Mouse (Mus musculus): ENCODE results near the gene C2cd2.
"Not testable (repeated sequence)": the region's sequence is repeated elsewhere in the genome, so short reads cannot be mapped to it uniquely, and the experiment has no call there.

The C2cd2 gene

GRCm38 (mm10) chr16:97962151-97962948 lies at the start of gene C2cd2, which contains the start of gene Zbtb21:
Gene C2cd2, minus strand, starts transcription at chr16:97962598.
Gene Zbtb21, minus strand, starts transcription at chr16:97962622.
- DNase-seq (ENCODE audit: low read depth, low spot score), result peak; percentile 97

DNA sequence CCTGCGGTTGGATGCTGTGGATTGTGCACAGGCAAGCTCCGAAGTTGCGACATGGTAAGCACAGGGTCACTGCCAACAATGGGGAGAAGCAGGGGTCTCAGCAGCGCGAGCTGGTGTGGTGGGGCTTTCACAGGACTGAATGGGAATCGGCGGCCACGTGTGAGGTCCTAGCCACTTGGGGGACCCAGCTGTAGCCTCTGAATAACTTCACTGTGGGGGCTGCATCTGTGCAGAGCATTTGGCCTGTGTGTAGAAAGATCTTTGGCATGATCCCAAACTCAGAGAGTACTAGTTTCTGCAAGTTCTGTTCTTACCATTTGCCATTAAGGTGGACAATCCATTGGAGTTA lies 35.0 kb upstream of the C2cd2 start:
- DNase-seq (ENCODE audit: low read depth, low spot score), result not testable (repeated sequence)

GRCm38 (mm10) chr16:97996616-97997382 lies 34.4 kb upstream of the C2cd2 start, which contains the start of gene B230307C23Rik:
Gene B230307C23Rik, plus strand, starts transcription at chr16:97997315.
- peak; percentile 86 for DNase-seq (ENCODE audit: low read depth, low spot score)

DNA sequence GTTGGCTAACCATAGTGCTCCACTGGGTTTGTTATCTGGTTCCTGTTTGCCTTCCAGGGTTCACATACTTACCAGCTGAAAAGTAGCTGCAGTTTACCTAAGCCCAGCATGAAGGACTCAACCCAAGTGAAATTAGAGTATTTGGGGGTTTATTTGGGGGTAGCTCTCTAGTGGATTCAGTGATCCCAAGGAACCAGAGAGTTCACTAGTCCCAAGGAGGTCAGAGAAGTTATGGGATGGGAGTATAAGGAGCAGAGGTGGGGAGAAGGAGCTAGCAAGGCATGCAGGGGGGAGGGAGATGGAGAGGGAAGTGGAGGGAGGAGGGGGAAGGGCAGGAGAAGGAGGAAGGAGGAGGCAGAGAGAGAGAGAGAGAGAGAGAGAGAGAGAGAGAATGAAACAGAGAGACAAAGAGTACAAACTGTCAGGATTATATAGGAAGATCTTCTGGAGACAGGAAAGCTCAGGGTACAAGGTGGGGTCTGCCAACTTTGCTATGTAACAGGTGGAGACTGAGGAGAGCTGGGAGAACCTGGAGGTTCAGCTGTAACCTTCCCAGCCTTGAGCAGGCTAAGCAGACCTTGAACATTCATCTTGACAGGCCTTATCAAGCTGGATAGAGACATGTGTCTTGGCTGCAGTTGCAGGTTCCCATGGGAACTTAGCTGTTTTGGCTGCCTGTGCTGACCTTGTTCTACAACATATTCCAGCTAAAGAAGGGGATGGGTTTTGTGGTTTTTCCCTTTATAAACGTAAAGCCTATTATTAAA lies 33.6 kb upstream of the C2cd2 start:
- DNase-seq (ENCODE audit: low read depth, low spot score), result no peak

DNA sequence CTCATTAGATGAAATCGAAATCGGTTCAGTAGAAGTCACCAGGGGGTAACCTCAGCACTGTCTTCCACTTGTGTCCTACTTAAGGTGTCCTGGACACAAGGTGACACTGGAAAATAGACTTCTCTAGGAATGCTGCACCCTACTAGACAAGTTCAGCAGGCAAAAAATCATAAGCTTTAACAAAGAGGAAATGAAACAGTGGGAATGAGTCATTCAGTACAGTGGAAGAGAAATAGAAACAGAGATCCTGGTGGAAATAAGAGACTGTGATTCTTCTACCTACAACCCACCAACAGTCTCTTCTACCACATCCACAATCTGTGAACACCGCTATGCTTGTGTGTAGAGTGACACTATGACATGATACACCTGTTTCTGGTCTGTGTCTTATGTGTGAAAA lies 30.1 kb upstream of the C2cd2 start:
- not testable (repeated sequence) for DNase-seq (ENCODE audit: low read depth, low spot score)

DNA sequence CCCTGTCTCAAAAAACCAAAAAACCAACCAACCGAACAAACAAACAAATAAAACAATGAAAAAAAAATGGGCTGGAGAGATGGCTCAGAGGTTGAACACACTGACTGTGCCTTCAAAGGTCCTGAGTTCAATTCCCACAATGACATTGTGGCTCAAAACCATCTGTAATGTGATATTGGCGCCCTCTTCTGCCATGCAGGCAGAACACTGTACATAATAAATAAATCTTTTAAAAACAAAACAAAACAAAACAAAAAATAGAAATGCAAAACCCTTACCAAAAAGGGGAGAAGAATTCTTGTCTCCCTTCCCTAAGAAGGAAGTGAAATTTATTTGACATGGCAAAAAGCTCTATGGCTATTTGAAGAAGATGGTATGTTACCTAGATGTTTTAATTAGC lies 29.1 kb upstream of the C2cd2 start:
- DNase-seq (ENCODE audit: low read depth, low spot score), result no peak

DNA sequence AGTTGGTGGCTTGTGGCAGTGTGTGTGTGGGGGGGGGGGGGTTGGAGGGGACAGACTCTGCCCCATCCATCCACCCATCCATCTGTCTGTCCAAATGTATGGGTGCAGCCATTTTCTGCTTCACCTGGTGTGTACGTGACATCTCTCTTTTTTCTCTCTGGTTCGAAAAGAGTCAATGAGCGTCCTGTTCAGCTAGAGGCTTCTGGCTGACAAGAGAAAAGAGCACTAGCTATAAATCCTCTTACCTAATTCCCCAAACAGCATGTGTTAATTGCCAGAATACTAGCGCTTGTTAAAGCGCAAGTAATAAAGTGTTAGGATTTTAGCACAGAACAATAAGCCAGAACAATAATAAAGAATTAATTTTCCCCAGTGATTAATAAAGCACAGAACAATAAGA lies 22.2 kb upstream of the C2cd2 start:
- DNase-seq (ENCODE audit: low read depth, low spot score), result no peak

- no peak for DNase-seq (ENCODE audit: low read depth, low spot score)
Observed at GRCm38 (mm10) chr16:97981362-97981761, 19.0 kb upstream of the C2cd2 start.

- DNase-seq (ENCODE audit: low read depth, low spot score), result no peak
Observed at GRCm38 (mm10) chr16:97977722-97978121, 15.3 kb upstream of the C2cd2 start.

GRCm38 (mm10) chr16:97977277-97977676 lies 14.9 kb upstream of the C2cd2 start:
- no peak for DNase-seq (ENCODE audit: low read depth, low spot score)

DNA sequence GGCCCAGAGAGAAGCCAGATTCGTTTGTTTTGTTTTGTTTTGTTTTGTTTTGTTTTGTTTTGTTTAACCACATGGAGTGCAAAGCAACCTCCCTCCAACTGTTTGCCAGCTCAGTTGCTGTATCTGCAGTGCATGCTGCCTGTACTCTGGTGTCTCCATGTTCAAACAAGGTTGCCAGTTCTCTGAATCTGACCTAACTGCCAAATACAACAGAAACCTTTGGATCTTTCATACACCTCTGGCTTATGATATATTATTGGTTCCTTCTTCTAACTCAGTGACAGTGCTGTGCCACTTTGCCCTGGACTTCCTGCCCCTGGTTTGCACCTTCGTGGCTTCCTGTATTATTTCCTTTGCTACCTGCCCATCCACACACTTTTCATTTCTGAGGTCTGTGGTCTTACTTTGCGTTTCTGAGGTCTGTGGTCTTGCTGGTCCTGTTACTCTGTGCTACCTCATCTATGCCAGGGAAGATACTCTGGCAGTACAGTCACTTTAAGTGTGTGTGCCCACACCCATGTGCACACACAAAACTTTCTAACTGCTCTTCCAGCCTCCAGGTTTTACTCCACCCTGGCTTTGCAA lies 1.6 kb upstream of the C2cd2 start:
- DNase-seq (ENCODE audit: low read depth, low spot score), result no peak

DNA sequence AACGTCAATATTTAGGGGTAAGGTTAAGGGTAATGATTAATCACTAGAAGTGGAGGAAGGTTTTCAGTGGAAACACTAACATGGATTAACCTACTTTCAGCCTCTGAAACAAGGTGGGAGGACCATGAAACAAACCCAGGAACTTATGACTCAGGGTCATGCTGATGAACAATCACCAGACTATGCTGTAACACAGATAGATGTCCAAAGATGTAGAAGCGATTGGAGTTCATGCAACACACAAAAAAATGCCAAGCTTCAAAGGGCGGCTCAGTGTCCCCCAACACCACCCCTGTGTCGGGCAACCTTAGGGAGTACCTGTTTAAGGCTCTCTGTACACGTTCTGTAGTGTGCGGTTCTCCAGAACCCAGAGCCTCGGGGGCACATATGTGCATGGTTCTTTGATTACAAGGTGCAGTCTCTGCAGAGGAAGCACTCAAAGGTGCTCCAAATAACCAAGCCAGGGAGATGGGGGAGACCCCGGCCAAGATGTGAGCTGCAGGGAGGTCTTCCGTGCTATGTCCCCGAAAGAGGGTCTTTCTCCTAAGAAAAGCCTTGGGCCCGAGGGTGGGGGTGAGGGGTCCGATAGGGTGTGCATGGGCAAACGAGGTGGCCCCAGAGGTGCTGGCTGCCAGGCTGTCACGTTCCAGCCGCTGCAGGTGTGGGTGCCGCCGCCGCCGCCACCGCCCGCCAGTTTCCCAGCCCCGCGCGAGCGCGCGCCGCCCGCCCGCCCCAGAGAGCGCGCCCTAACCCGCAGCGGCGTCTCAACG lies 832 bp downstream of the C2cd2 start:
- DNase-seq (ENCODE audit: low read depth, low spot score), result no peak

GRCm38 (mm10) chr16:97960348-97960747 lies 2.0 kb downstream of the C2cd2 start:
- DNase-seq (ENCODE audit: low read depth, low spot score), result no peak

GRCm38 (mm10) chr16:97958401-97958973 lies 3.9 kb downstream of the C2cd2 start:
- DNase-seq (ENCODE audit: low read depth, low spot score), result no peak

DNA sequence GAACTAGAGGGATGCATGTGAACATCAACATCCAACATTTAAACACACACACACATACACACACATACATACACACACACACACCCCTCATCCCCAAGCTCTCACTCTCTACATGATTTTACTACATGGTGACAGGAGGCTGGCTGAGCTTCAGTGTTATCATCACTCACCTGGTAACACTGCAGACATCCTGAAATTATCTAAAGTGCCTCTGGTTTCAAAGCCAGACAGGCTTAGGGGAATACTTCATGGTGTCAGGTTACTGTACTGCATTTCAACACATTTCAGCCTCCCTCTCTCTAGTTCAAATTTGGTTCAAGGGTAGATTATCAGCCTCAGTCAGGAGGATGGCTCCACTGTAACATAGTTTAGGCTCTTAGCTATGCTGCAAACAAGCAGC lies 4.8 kb downstream of the C2cd2 start:
- DNase-seq (ENCODE audit: low read depth, low spot score), result no peak

DNA sequence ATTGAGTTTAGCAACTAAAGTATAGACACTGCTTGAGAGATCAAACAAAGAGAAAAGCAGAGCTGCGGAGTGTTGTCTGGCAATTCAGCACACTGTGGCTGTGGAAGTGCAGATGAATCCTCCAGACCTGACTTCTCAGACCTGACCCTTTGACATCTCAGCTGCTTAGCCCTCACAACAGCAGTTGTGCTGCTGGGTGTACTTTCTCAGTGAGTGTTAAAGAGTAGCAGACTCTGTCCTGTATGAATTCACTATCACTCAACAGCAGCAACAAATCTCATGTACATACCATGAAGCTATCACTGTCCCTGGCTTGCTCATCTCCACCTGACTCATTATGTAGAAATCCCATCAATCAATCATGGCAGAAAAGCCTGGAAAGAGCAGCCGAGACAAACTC lies 6.4 kb downstream of the C2cd2 start:
- DNase-seq (ENCODE audit: low read depth, low spot score), result no peak

DNA sequence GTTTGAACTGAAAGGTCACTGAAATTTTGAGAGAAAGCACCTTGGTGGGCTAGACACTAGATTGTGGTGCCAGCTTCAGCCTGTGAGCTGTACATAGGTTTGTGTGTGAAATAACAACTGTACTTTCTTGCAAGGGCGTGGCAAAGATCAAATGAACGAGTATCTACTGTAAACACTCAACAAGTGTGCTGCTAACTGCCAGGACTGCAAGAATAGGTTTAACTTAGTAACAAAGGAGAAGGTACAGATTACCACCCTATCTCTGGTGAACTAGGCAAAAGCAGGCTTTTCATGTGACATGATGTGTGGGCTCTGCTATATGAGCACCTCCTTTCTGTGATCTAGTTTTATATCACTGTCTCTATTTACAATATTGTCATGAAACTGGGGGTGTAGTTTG lies 9.1 kb downstream of the C2cd2 start:
- DNase-seq (ENCODE audit: low read depth, low spot score), result no peak

DNA sequence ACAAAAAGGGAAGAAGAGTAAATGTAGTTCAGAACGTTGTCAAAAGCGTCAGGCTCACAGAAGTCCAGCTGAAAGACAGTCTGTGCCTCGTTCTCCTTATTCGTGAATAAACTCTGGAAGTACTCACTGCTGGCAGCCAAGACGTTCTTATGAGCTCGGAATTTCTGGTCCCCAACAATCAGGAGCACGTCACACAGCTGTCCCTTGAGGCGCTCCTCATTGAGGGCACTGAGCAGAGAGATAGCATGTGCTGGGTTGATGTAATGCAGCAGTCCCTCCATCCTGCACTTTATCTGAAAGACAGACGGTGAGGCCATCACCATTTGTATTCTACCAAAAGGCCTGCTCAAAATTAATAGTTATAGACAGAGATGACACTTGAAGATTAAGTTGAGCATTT lies 9.6 kb downstream of the C2cd2 start:
- DNase-seq (ENCODE audit: low read depth, low spot score), result no peak

DNA sequence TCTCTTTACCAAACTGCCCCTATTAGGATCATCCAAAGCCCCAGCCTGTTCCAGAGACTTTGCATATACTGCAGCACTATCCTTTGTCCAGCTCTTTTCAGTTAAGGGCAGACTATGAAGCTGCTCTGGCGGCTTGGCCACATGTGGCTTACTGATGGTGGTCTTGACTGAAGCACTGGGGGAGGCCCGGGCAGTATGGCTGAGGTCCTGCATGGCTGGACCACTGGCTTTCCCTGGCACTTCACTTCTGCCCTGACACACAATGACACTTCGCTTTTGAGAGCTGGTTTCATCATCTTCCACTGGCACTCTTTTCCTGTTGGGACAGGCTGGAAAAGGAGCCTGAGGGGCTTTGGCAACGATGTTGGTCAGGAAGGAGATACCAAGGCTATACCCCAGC lies 10.0 kb downstream of the C2cd2 start:
- DNase-seq (ENCODE audit: low read depth, low spot score), result no peak

DNA sequence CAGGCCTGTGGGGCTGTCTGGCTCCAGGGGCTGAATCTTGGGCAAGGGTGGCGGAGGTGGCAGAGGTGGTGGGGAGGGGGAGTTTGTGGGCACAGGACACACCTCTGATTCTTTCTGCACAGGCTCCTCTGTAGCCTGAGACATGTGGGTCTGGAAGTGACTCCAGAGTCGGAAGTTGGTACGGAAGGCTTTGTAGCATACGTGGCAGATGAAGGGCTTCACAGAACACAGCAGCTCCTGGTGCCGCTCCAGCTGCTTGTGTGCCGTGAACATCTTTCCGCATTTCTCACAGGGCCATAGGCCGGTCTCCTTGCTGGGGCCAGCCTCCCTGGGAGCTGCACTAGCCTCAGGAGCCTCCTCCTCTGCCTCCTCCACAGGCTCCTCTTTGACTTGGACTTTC lies 12.3 kb downstream of the C2cd2 start:
- no peak for DNase-seq (ENCODE audit: low read depth, low spot score)

- no peak for DNase-seq (ENCODE audit: low read depth, low spot score)
Observed at GRCm38 (mm10) chr16:97948836-97949235, 13.6 kb downstream of the C2cd2 start.
